Mouse (Mus musculus) v-Abl transformed pro-B cells (cell line): Measurements from ENCODE around the gene Cdh26.

Experiments
- in situ Hi-C, 2 experiments: fragments of 400-800 bp; cut with MboI; formaldehyde crosslinking; loops; one replicate each; pipeline ENCODE4 v1.15.1; 2025; ENCODE audit not compliant: unreplicated experiment in 2 of 2

The Cdh26 gene

GRCm38 (mm10) chr2:178433903-178434302 is 3.6 kb downstream of the Cdh26 start:
- in situ Hi-C loops = no loop called here

GRCm38 (mm10) chr2:178437311-178437710 is 7.0 kb downstream of the Cdh26 start:
- in situ Hi-C loops = no loop called here

GRCm38 (mm10) chr2:178449386-178449785 is 19.1 kb downstream of the Cdh26 start:
- in situ Hi-C loops = no loop called here

GRCm38 (mm10) chr2:178450236-178450635 is 19.9 kb downstream of the Cdh26 start:
- in situ Hi-C loops = no loop called here

- in situ Hi-C loops = no loop called here
These were observed 20.6 kb downstream of the Cdh26 start for GRCm38 (mm10) chr2:178450961-178451360.

GRCm38 (mm10) chr2:178454664-178455516 is 24.6 kb downstream of the Cdh26 start:
- in situ Hi-C loops = no loop called here

- in situ Hi-C loops = no loop called here
These were observed 27.1 kb downstream of the Cdh26 start for GRCm38 (mm10) chr2:178457414-178457813.

GRCm38 (mm10) chr2:178460353-178460752 is 30.0 kb downstream of the Cdh26 start:
- in situ Hi-C loops = no loop called here

- in situ Hi-C loops = no loop called here
These were observed 41.5 kb downstream of the Cdh26 start for GRCm38 (mm10) chr2:178471546-178472480.

- in situ Hi-C loops = no loop called here
These were observed 43.6 kb downstream of the Cdh26 start for GRCm38 (mm10) chr2:178473916-178474315.

GRCm38 (mm10) chr2:178477228-178477627 is 46.9 kb downstream of the Cdh26 start:
- in situ Hi-C loops = no loop called here

GRCm38 (mm10) chr2:178479011-178479410 is 48.7 kb downstream of the Cdh26 start:
- in situ Hi-C loops = no loop called here

GRCm38 (mm10) chr2:178480932-178481331 is 50.6 kb downstream of the Cdh26 start:
- in situ Hi-C loops = no loop called here

GRCm38 (mm10) chr2:178483462-178483861 is 53.1 kb downstream of the Cdh26 start:
- in situ Hi-C loops = no loop called here

GRCm38 (mm10) chr2:178488276-178488675 is 57.9 kb downstream of the Cdh26 start:
- in situ Hi-C loops = no loop called here

GRCm38 (mm10) chr2:178490245-178490920 is 60.1 kb downstream of the Cdh26 start:
- in situ Hi-C loops = no loop called here

- in situ Hi-C loops = no loop called here
These were observed 63.7 kb downstream of the Cdh26 start for GRCm38 (mm10) chr2:178494066-178494465.

GRCm38 (mm10) chr2:178495816-178496215 is 65.5 kb downstream of the Cdh26 start:
- in situ Hi-C loops = no loop called here

GRCm38 (mm10) chr2:178497900-178498299 is 67.6 kb downstream of the Cdh26 start:
- in situ Hi-C loops = no loop called here

GRCm38 (mm10) chr2:178498409-178498808 is 68.1 kb downstream of the Cdh26 start:
- in situ Hi-C loops = no loop called here

GRCm38 (mm10) chr2:178502469-178502868 is 72.1 kb downstream of the Cdh26 start:
- in situ Hi-C loops = loop anchor here in 1 of 2 experiments (10.0 kb wide), 2 partner anchors 1372 to 1842 kb away; no protein-coding TSS in a partner anchor
